Mouse (Mus musculus): ENCODE data around the gene Ulk4. TPM values are rescaled to one million over a fixed set of nuclear protein-coding genes. Genes with fewer than 3 reads are reported as not detected.

Ulk4 gene
- polyA plus RNA-seq, 1 experiment from 2014 or later, result 75.1 TPM

DNA sequence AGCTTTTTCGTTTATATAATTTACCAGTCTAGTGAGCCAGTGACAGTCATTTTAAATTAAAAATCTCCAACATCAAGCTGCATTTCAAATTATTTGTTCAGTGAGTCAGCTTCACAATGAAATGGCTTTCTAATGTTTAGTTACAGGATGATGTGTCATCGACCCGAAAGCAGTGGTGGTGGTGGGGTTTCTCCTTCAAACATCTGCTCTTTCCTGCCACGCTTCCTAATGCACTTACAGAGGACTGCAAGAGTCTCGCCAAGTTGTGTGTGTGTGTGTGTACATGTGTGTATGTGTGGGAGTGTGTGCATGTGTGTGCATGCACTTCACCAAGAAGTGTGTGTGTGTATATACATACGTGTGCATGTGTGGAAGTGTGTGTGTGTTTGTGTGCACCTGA, 144.4 kb downstream of the Ulk4 start:
- Histone ChIP-seq H3K4me3 (ENCODE audit: low read depth, low read length) (no peak overlapping the region), H3K4me2 (no peak overlapping the region), H3K27me3 (replicated peaks; ENCODE audit: control insufficient read depth, insufficient read depth, low read length) (no peaks in the 10 kb centered on the region), H3K9ac (ENCODE audit: low read depth, low read length) (no peak overlapping the region), H3K36me3 (ENCODE audit: control insufficient read depth, insufficient read depth, low read length) (no peaks in the 10 kb centered on the region), H3K9me3 (ENCODE audit: control insufficient read depth, low read length) (no peaks in the 10 kb centered on the region), H3K27ac (ENCODE audit: low read depth, low read length) (no peak overlapping the region), H3K4me1 (replicated peaks; ENCODE audit: control insufficient read depth, insufficient read depth, low read length) (no peaks in the 10 kb centered on the region)
- no peak for ATAC-seq (replicated peaks; ENCODE audit: low FRiP score)
- WGBS, result 68% methylated on average over 6 of the region's 6 CpGs
- no peak for DNase-seq (ENCODE audit: low spot score)

DNA sequence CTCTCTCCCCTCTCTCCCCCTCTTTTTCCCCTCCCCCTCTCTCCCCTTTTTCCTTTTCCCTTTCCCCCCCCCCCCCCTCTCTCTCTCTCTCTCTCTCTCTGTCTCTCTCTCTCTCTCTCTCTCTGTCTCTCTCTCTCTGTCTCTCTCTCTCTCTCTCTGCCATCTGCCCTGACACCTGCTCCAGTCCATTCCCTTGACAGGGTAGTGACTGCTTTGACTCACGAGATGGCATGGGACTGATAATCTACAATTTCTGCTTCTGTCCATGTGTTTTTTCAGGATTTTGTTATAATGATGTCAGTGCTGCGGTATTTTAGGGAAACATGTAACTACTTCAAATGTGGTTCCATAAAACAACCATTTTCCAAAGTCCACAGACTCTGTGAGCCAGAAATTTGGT, 147.5 kb downstream of the Ulk4 start:
- Histone ChIP-seq H3K4me2 (no peak overlapping the region), H3K4me3 (ENCODE audit: low read depth, low read length) (no peak overlapping the region), H3K27me3 (replicated peaks; ENCODE audit: control insufficient read depth, insufficient read depth, low read length) (no peaks in the 10 kb centered on the region), H3K9me3 (ENCODE audit: control insufficient read depth, low read length) (no peaks in the 10 kb centered on the region), H3K9ac (ENCODE audit: low read depth, low read length) (no peak overlapping the region), H3K36me3 (ENCODE audit: control insufficient read depth, insufficient read depth, low read length) (no peaks in the 10 kb centered on the region), H3K4me1 (replicated peaks; ENCODE audit: control insufficient read depth, insufficient read depth, low read length) (no peaks in the 10 kb centered on the region), H3K27ac (ENCODE audit: low read depth, low read length) (no peak overlapping the region)
- WGBS, result 77% methylated on average over 2 of the region's 2 CpGs
- DNase-seq (ENCODE audit: low spot score) (no peak), ATAC-seq (replicated peaks; ENCODE audit: low FRiP score) (no peak)

DNA sequence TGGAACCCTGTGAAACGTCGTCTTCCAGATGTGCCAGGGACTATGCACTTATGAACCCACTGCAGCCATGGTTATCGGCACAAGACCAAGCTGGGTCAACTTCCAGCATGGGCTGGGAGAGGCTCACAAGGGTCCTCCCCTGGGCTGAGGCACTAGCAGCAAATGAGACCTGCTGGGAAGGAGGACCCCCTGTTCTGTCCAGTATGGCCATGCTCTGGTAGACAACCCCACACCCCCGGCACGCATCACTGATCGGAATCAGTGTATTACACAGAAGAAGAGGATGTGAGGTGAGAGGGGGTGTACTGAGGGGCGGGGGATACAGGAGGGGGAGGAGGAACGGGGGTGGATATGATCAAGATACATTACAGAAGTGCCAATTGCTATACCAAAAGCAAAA, 148.1 kb downstream of the Ulk4 start:
- Histone ChIP-seq H3K27me3 (replicated peaks; ENCODE audit: control insufficient read depth, insufficient read depth, low read length) (no peaks in the 10 kb centered on the region), H3K9ac (ENCODE audit: low read depth, low read length) (no peak overlapping the region), H3K4me3 (ENCODE audit: low read depth, low read length) (no peak overlapping the region), H3K9me3 (ENCODE audit: control insufficient read depth, low read length) (no peaks in the 10 kb centered on the region), H3K4me1 (replicated peaks; ENCODE audit: control insufficient read depth, insufficient read depth, low read length) (no peaks in the 10 kb centered on the region), H3K4me2 (no peak overlapping the region), H3K27ac (ENCODE audit: low read depth, low read length) (no peak overlapping the region), H3K36me3 (ENCODE audit: control insufficient read depth, insufficient read depth, low read length) (no peaks in the 10 kb centered on the region)
- DNase-seq (ENCODE audit: low spot score) (no peak), ATAC-seq (replicated peaks; ENCODE audit: low FRiP score) (no peak)
- 84% methylated on average over 8 of the region's 8 CpGs for WGBS

DNA sequence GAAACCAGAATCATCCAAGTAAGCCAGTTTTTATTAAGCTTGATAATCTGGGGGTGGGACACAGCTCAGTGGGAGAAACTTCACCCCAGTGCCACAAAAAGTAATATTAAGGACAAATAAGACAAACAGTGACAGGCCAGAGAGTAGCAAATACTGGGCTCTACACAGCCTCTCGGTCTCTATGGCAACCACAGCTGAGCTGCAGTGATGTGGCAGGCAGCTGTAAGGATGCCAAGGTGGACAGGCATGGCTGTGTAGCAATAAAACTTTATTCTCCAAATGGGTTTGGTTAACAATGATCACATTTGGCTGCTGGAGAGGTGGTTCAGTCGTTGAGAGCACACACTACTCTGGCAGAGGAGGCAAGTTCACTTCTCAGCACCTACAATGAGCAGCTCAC, 150.0 kb downstream of the Ulk4 start:
- DNase-seq (ENCODE audit: low spot score) (no peak), ATAC-seq (replicated peaks; ENCODE audit: low FRiP score) (no peak)
- H3K9ac ChIP-seq (ENCODE audit: low read depth, low read length), result no peak overlapping the region
- H3K4me3 ChIP-seq (ENCODE audit: low read depth, low read length), result no peak overlapping the region
- no peaks in the 10 kb centered on the region for H3K9me3 ChIP-seq (ENCODE audit: control insufficient read depth, low read length)
- no peaks in the 10 kb centered on the region for H3K36me3 ChIP-seq (ENCODE audit: control insufficient read depth, insufficient read depth, low read length)
- 77% methylated on average over 2 of the region's 2 CpGs for WGBS
- H3K4me2 ChIP-seq, result no peak overlapping the region
- no peak overlapping the region for H3K27ac ChIP-seq (ENCODE audit: low read depth, low read length)
- H3K4me1 ChIP-seq (replicated peaks; ENCODE audit: control insufficient read depth, insufficient read depth, low read length), result no peaks in the 10 kb centered on the region
- no peaks in the 10 kb centered on the region for H3K27me3 ChIP-seq (replicated peaks; ENCODE audit: control insufficient read depth, insufficient read depth, low read length)

DNA sequence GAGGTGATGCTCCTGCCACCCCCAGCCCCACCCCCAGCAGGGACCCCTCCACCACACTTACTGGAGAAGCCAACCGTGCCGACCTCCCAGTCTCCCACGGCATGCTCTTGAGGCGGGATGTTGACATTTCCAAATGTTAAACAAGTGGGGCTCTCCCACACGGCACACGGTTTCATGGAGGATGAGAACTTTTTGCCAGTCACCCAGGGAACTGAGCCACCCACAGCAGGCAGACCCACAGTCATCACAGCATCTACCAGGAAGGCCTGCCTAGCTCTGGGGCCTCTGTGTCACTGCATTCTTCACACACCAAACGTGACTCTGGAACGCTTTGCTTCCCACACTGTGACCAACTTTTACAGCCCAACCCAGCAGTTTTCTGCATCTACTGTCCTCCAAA, 152.3 kb downstream of the Ulk4 start:
- no peak overlapping the region for H3K9ac ChIP-seq (ENCODE audit: low read depth, low read length)
- DNase-seq (ENCODE audit: low spot score), result no peak
- no peak overlapping the region for H3K27ac ChIP-seq (ENCODE audit: low read depth, low read length)
- WGBS, result 80% methylated on average over 8 of the region's 8 CpGs
- no peak for ATAC-seq (replicated peaks; ENCODE audit: low FRiP score)
- no peaks in the 10 kb centered on the region for H3K36me3 ChIP-seq (ENCODE audit: control insufficient read depth, insufficient read depth, low read length)
- no peaks in the 10 kb centered on the region for H3K27me3 ChIP-seq (replicated peaks; ENCODE audit: control insufficient read depth, insufficient read depth, low read length)
- no peak overlapping the region for H3K4me3 ChIP-seq (ENCODE audit: low read depth, low read length)
- H3K9me3 ChIP-seq (ENCODE audit: control insufficient read depth, low read length), result no peaks in the 10 kb centered on the region
- no peak overlapping the region for H3K4me2 ChIP-seq
- no peaks in the 10 kb centered on the region for H3K4me1 ChIP-seq (replicated peaks; ENCODE audit: control insufficient read depth, insufficient read depth, low read length)

DNA sequence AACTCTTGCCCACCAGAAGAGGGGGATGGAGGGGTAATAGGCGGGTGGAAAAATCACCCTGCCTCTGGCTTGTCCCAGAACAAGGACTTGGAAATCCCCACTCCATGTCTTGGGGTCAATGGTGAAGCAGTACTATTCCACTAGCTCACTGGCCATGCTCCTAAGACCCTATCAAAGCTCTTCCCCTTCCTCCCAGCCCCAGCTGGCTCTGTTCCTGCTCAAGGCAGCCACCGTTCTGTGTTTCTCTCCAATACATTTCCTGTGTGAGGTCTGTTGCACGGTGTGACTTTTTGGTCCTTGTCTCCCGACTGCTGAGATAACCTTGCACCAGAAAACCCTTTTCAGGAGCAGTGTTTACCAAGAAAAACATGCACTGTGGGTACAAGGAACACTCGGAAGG, 155.0 kb downstream of the Ulk4 start:
- H3K4me2 ChIP-seq, result no peak overlapping the region
- H3K9ac ChIP-seq (ENCODE audit: low read depth, low read length), result no peak overlapping the region
- H3K4me1 ChIP-seq (replicated peaks; ENCODE audit: control insufficient read depth, insufficient read depth, low read length), result no peaks in the 10 kb centered on the region
- no peak overlapping the region for H3K4me3 ChIP-seq (ENCODE audit: low read depth, low read length)
- WGBS, result 39% methylated on average over 5 of the region's 5 CpGs
- no peaks in the 10 kb centered on the region for H3K36me3 ChIP-seq (ENCODE audit: control insufficient read depth, insufficient read depth, low read length)
- H3K27me3 ChIP-seq (replicated peaks; ENCODE audit: control insufficient read depth, insufficient read depth, low read length), result no peaks in the 10 kb centered on the region
- no peaks in the 10 kb centered on the region for H3K9me3 ChIP-seq (ENCODE audit: control insufficient read depth, low read length)
- no peak overlapping the region for H3K27ac ChIP-seq (ENCODE audit: low read depth, low read length)
- no peak for ATAC-seq (replicated peaks; ENCODE audit: low FRiP score)
- DNase-seq (ENCODE audit: low spot score), result no peak

DNA sequence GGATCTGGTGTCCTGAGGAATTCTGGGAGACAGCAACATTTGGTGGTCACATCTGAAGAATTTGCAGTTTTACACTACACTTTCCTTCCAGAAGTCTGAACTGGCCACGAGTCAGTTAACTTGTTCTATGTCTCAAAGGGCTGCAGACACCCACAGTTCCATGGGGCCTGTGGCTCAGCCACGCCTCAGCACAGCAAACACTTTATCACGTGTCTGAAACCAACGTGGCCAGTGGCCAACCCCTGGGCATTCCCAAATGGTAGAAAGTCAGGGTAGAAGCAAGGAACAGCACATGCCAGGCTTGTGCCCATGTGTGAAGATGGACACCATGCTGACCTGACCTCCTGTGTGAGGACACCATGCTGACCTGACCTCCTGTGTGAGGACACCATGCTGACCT, 159.1 kb downstream of the Ulk4 start:
- H3K4me1 ChIP-seq (replicated peaks; ENCODE audit: control insufficient read depth, insufficient read depth, low read length), result no peaks in the 10 kb centered on the region
- H3K9me3 ChIP-seq (ENCODE audit: control insufficient read depth, low read length), result no peaks in the 10 kb centered on the region
- ATAC-seq (replicated peaks; ENCODE audit: low FRiP score) (no peak), DNase-seq (ENCODE audit: low spot score) (no peak)
- no peak overlapping the region for H3K4me2 ChIP-seq
- H3K9ac ChIP-seq (ENCODE audit: low read depth, low read length), result no peak overlapping the region
- no peaks in the 10 kb centered on the region for H3K27me3 ChIP-seq (replicated peaks; ENCODE audit: control insufficient read depth, insufficient read depth, low read length)
- H3K36me3 ChIP-seq (ENCODE audit: control insufficient read depth, insufficient read depth, low read length), result no peaks in the 10 kb centered on the region
- H3K4me3 ChIP-seq (ENCODE audit: low read depth, low read length), result no peak overlapping the region
- no peak overlapping the region for H3K27ac ChIP-seq (ENCODE audit: low read depth, low read length)
- 70% methylated on average over 4 of the region's 4 CpGs for WGBS

DNA sequence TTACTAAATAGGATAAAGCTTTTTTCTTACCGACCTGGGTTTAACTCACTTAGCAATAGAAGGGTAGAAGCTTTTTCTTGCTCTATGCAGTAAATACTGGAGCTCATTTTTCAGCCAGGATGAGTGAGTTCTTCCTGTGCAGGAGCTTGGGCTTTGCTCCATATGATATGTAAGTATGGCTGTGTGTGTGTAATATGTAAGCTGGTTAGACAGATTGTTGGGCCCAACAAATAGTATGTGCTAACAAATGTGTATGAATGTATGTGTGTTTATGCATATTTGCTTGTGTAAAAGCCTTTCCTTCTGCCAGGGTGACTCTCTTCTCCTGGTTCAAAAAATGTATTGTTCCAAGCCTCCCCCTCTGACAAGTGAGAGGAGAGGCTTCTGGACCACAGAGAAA, 164.9 kb downstream of the Ulk4 start:
- no peak for ATAC-seq (replicated peaks; ENCODE audit: low FRiP score)
- Histone ChIP-seq H3K4me3 (ENCODE audit: low read depth, low read length) (no peak overlapping the region), H3K4me2 (no peak overlapping the region), H3K9me3 (ENCODE audit: control insufficient read depth, low read length) (no peaks in the 10 kb centered on the region), H3K27me3 (replicated peaks; ENCODE audit: control insufficient read depth, insufficient read depth, low read length) (no peaks in the 10 kb centered on the region), H3K27ac (ENCODE audit: low read depth, low read length) (no peak overlapping the region), H3K36me3 (ENCODE audit: control insufficient read depth, insufficient read depth, low read length) (no peaks in the 10 kb centered on the region), H3K4me1 (replicated peaks; ENCODE audit: control insufficient read depth, insufficient read depth, low read length) (no peaks in the 10 kb centered on the region), H3K9ac (ENCODE audit: low read depth, low read length) (no peak overlapping the region)
- DNase-seq (ENCODE audit: low spot score), result no peak
- WGBS, result 48% methylated on average over 1 of the region's 1 CpGs

DNA sequence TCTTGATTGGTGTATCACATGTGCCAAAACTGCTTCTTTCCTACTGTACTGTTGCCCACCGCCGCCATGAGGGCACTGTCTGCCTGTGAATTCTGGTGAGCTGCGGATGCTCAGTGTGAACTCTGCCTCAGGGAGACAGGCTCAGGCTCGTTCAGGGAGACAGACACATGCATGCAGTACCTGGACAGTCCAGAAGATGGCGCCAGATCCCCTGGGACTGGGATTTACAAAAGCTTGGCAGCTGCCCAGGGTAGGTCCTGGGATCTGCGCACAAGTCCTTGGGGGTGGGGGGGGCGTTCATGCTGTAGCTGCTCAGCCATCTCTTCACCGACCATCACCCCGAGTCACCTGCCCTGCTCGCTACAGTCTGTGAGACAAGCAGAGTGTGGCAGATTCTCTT, 168.9 kb downstream of the Ulk4 start:
- H3K9ac ChIP-seq (ENCODE audit: low read depth, low read length), result no peak overlapping the region
- H3K9me3 ChIP-seq (ENCODE audit: control insufficient read depth, low read length), result no peaks in the 10 kb centered on the region
- H3K27me3 ChIP-seq (replicated peaks; ENCODE audit: control insufficient read depth, insufficient read depth, low read length), result no peaks in the 10 kb centered on the region
- no peak overlapping the region for H3K4me2 ChIP-seq
- ATAC-seq (replicated peaks; ENCODE audit: low FRiP score), result no peak; the same call in 1 of the 2 replicates
- DNase-seq (ENCODE audit: low spot score), result peak; percentile 70
- H3K4me3 ChIP-seq (ENCODE audit: low read depth, low read length), result no peak overlapping the region
- no peak overlapping the region for H3K27ac ChIP-seq (ENCODE audit: low read depth, low read length)
- no peaks in the 10 kb centered on the region for H3K4me1 ChIP-seq (replicated peaks; ENCODE audit: control insufficient read depth, insufficient read depth, low read length)
- no peaks in the 10 kb centered on the region for H3K36me3 ChIP-seq (ENCODE audit: control insufficient read depth, insufficient read depth, low read length)
- 21% methylated on average over 10 of the region's 10 CpGs for WGBS

Data from liver, embryonic 11.5 days (tissue).